Mouse (Mus musculus): Measurements from ENCODE around the gene Golim4. TPM values are rescaled to one million over a fixed set of nuclear protein-coding genes. Genes with fewer than 3 reads are reported as not detected.

Gene Golim4
- polyA plus RNA-seq, 1 experiment, result 2.9 TPM

GRCm38 (mm10) chr3:75930659-75931225, 26.0 kb downstream of the Golim4 start:
- Histone ChIP-seq H3K9me3 (ENCODE audit: control insufficient read depth, low read length) (no peaks in the 10 kb centered on the region), H3K27me3 (ENCODE audit: control insufficient read depth) (no peaks in the 10 kb centered on the region), H3K36me3 (ENCODE audit: control insufficient read depth) (peaks cover 20% of the 10 kb centered on the region), H3K4me1 (ENCODE audit: control insufficient read depth) (peaks cover 8% of the 10 kb centered on the region), H3K4me3 (replicated peaks) (no peak overlapping the region)
- TF ChIP-seq GATA1 (IDR thresholded peaks at IDR 0.05; ENCODE audit: low read length), result no peak
- no peak for TF ChIP-seq TAL1 (IDR thresholded peaks at IDR 0.05; ENCODE audit: low read length)

- no peak overlapping the region for H3K4me3 ChIP-seq (replicated peaks)
- H3K9me3 ChIP-seq (ENCODE audit: control insufficient read depth, low read length), result no peaks in the 10 kb centered on the region
- H3K4me1 ChIP-seq (ENCODE audit: control insufficient read depth), result peaks cover 13% of the 10 kb centered on the region
- TF ChIP-seq TAL1 (IDR thresholded peaks at IDR 0.05; ENCODE audit: low read length) (no peak), GATA1 (IDR thresholded peaks at IDR 0.05; ENCODE audit: low read length) (no peak)
- peaks cover 16% of the 10 kb centered on the region for H3K36me3 ChIP-seq (ENCODE audit: control insufficient read depth)
- no peaks in the 10 kb centered on the region for H3K27me3 ChIP-seq (ENCODE audit: control insufficient read depth)
These were observed 26.7 kb downstream of the Golim4 start for GRCm38 (mm10) chr3:75929926-75930548.

- Histone ChIP-seq H3K36me3 (ENCODE audit: control insufficient read depth) (peaks cover 4% of the 10 kb centered on the region), H3K9me3 (ENCODE audit: control insufficient read depth, low read length) (no peaks in the 10 kb centered on the region), H3K4me3 (replicated peaks) (no peak overlapping the region), H3K4me1 (ENCODE audit: control insufficient read depth) (peaks cover 24% of the 10 kb centered on the region), H3K27me3 (ENCODE audit: control insufficient read depth) (no peaks in the 10 kb centered on the region)
- no peak for TF ChIP-seq TAL1 (IDR thresholded peaks at IDR 0.05; ENCODE audit: low read length)
- TF ChIP-seq GATA1 (IDR thresholded peaks at IDR 0.05; ENCODE audit: low read length), result no peak
These were observed 30.4 kb downstream of the Golim4 start for GRCm38 (mm10) chr3:75926327-75926726.

GRCm38 (mm10) chr3:75925123-75925522, 31.6 kb downstream of the Golim4 start:
- H3K36me3 ChIP-seq (ENCODE audit: control insufficient read depth), result peaks cover 2% of the 10 kb centered on the region; the same call in 1 of the 2 replicates
- H3K4me1 ChIP-seq (ENCODE audit: control insufficient read depth), result peaks cover 34% of the 10 kb centered on the region
- TF ChIP-seq GATA1 (IDR thresholded peaks at IDR 0.05; ENCODE audit: low read length) (no peak), TAL1 (IDR thresholded peaks at IDR 0.05; ENCODE audit: low read length) (no peak)
- no peak overlapping the region for H3K4me3 ChIP-seq (replicated peaks)
- no peaks in the 10 kb centered on the region for H3K27me3 ChIP-seq (ENCODE audit: control insufficient read depth)
- no peaks in the 10 kb centered on the region for H3K9me3 ChIP-seq (ENCODE audit: control insufficient read depth, low read length)

- H3K36me3 ChIP-seq (ENCODE audit: control insufficient read depth), result peaks cover 6% of the 10 kb centered on the region
- H3K9me3 ChIP-seq (ENCODE audit: control insufficient read depth, low read length), result no peaks in the 10 kb centered on the region
- peaks cover 68% of the 10 kb centered on the region for H3K4me1 ChIP-seq (ENCODE audit: control insufficient read depth)
- peak overlapping the region; percentile 44 for H3K4me3 ChIP-seq (replicated peaks)
- no peaks in the 10 kb centered on the region for H3K27me3 ChIP-seq (ENCODE audit: control insufficient read depth)
- peak; percentile 76 for TF ChIP-seq TAL1 (IDR thresholded peaks at IDR 0.05; ENCODE audit: low read length)
- TF ChIP-seq GATA1 (IDR thresholded peaks at IDR 0.05; ENCODE audit: low read length), result peak; percentile 81
These were observed 38.8 kb downstream of the Golim4 start for GRCm38 (mm10) chr3:75917770-75918503.

- TF ChIP-seq TAL1 (IDR thresholded peaks at IDR 0.05; ENCODE audit: low read length) (no peak), GATA1 (IDR thresholded peaks at IDR 0.05; ENCODE audit: low read length) (no peak)
- H3K4me3 ChIP-seq (replicated peaks), result no peak overlapping the region
- H3K27me3 ChIP-seq (ENCODE audit: control insufficient read depth), result no peaks in the 10 kb centered on the region
- peaks cover 18% of the 10 kb centered on the region for H3K36me3 ChIP-seq (ENCODE audit: control insufficient read depth)
- no peaks in the 10 kb centered on the region for H3K9me3 ChIP-seq (ENCODE audit: control insufficient read depth, low read length)
- peaks cover 41% of the 10 kb centered on the region for H3K4me1 ChIP-seq (ENCODE audit: control insufficient read depth)
These were observed 44.0 kb downstream of the Golim4 start for GRCm38 (mm10) chr3:75912786-75913185.

- H3K4me1 ChIP-seq (ENCODE audit: control insufficient read depth), result peaks cover 22% of the 10 kb centered on the region
- peaks cover 30% of the 10 kb centered on the region for H3K36me3 ChIP-seq (ENCODE audit: control insufficient read depth)
- TF ChIP-seq TAL1 (IDR thresholded peaks at IDR 0.05; ENCODE audit: low read length), result no peak
- no peak for TF ChIP-seq GATA1 (IDR thresholded peaks at IDR 0.05; ENCODE audit: low read length)
- no peaks in the 10 kb centered on the region for H3K27me3 ChIP-seq (ENCODE audit: control insufficient read depth)
- no peaks in the 10 kb centered on the region for H3K9me3 ChIP-seq (ENCODE audit: control insufficient read depth, low read length)
- no peak overlapping the region for H3K4me3 ChIP-seq (replicated peaks)
These were observed 46.0 kb downstream of the Golim4 start for GRCm38 (mm10) chr3:75910768-75911167.

GRCm38 (mm10) chr3:75910257-75910656, 46.5 kb downstream of the Golim4 start:
- Histone ChIP-seq H3K27me3 (ENCODE audit: control insufficient read depth) (no peaks in the 10 kb centered on the region), H3K36me3 (ENCODE audit: control insufficient read depth) (peaks cover 30% of the 10 kb centered on the region), H3K9me3 (ENCODE audit: control insufficient read depth, low read length) (no peaks in the 10 kb centered on the region), H3K4me1 (ENCODE audit: control insufficient read depth) (peaks cover 18% of the 10 kb centered on the region), H3K4me3 (replicated peaks) (no peak overlapping the region)
- TF ChIP-seq TAL1 (IDR thresholded peaks at IDR 0.05; ENCODE audit: low read length) (no peak), GATA1 (IDR thresholded peaks at IDR 0.05; ENCODE audit: low read length) (no peak)

- Histone ChIP-seq H3K4me1 (ENCODE audit: control insufficient read depth) (no peaks in the 10 kb centered on the region), H3K27me3 (ENCODE audit: control insufficient read depth) (no peaks in the 10 kb centered on the region), H3K36me3 (ENCODE audit: control insufficient read depth) (peaks cover 71% of the 10 kb centered on the region), H3K4me3 (replicated peaks) (no peak overlapping the region), H3K9me3 (ENCODE audit: control insufficient read depth, low read length) (no peaks in the 10 kb centered on the region)
- no peak for TF ChIP-seq TAL1 (IDR thresholded peaks at IDR 0.05; ENCODE audit: low read length)
- no peak for TF ChIP-seq GATA1 (IDR thresholded peaks at IDR 0.05; ENCODE audit: low read length)
These were observed 54.7 kb downstream of the Golim4 start for GRCm38 (mm10) chr3:75901903-75902598.

Measured in erythroblast, embryonic 14.5 days (primary cell).